28 mouse cellular contexts compared by ENCODE assay signal in genomic region chr4:70272943-70273342, GRCm38 (mm10).
"Had no signal": no experiment of that assay in that cellular context is flagged by ENCODE, and none has a peak within 500 bp of the region (broad histone marks: within the 10 kb centered on the region; RNA-seq: fewer than 3 reads in every experiment).

No protein-coding gene starts in this region.

- H3K27ac ChIP-seq: heart, adult 2 months; heart, embryonic 13.5 days; heart, embryonic 15.5 days; hindbrain, embryonic 12.5 days; hindbrain, embryonic 14.5 days; intestine, embryonic 15.5 days; limb, embryonic 10.5 days; limb, embryonic 12.5 days; liver, embryonic 13.5 days; liver, embryonic 15.5 days had no signal

- DNase-seq: gastrocnemius, postnatal 14 days; gastrocnemius, postnatal 36 days; heart, adult 11 months; heart, adult 2 months; heart, postnatal 14 days; heart, postnatal 36 days; kidney, adult 18-20 months; kidney, adult 8-10 months; kidney, postnatal 10 days; kidney, postnatal 25 days; kidney, postnatal 4 days; layer of hippocampus, adult 9-11 months; liver; liver, embryonic 13.5 days; liver, postnatal 0 days had no signal

- H3K4me1 ChIP-seq: heart, embryonic 13.5 days; heart, embryonic 15.5 days; hindbrain, embryonic 12.5 days; intestine, embryonic 15.5 days; limb, embryonic 10.5 days; limb, embryonic 12.5 days; liver, embryonic 13.5 days; liver, embryonic 15.5 days had no signal

- H3K9ac ChIP-seq: heart, embryonic 13.5 days; heart, embryonic 15.5 days; hindbrain, embryonic 12.5 days; hindbrain, embryonic 14.5 days; intestine, embryonic 15.5 days; limb, embryonic 12.5 days; liver, embryonic 13.5 days; liver, embryonic 15.5 days; liver, postnatal 0 days had no signal

- H3K36me3 ChIP-seq: intestine, embryonic 15.5 days had no signal

- ATAC-seq: hindbrain, embryonic 16.5 days; inflammation-experienced regulatory T-cells, adult 6 months; intestine, embryonic 15.5 days; intestine, postnatal 0 days; liver, postnatal 0 days had no signal

- H3K4me3 ChIP-seq: heart, adult 2 months; heart, embryonic 13.5 days; heart, embryonic 15.5 days; hindbrain, embryonic 12.5 days; intestine, embryonic 15.5 days; limb, embryonic 10.5 days; limb, embryonic 12.5 days; liver, embryonic 13.5 days; liver, embryonic 15.5 days had no signal

- H3K27me3 ChIP-seq: heart, embryonic 13.5 days; heart, embryonic 15.5 days; hindbrain, embryonic 12.5 days; intestine, embryonic 15.5 days; limb, embryonic 12.5 days; liver, embryonic 13.5 days; liver, embryonic 15.5 days had no signal

- H3K9me3 ChIP-seq: heart, embryonic 13.5 days; heart, embryonic 15.5 days; hindbrain, embryonic 12.5 days; intestine, embryonic 15.5 days; limb, embryonic 10.5 days; limb, embryonic 12.5 days; liver, embryonic 13.5 days; liver, embryonic 15.5 days had no signal

- H3K4me2 ChIP-seq: heart, embryonic 11.5 days; heart, embryonic 13.5 days; heart, embryonic 15.5 days; hindbrain, embryonic 12.5 days; hindbrain, embryonic 14.5 days; intestine, embryonic 15.5 days; limb, embryonic 12.5 days; liver, embryonic 11.5 days; liver, embryonic 13.5 days; liver, embryonic 15.5 days had no signal
